Mouse (Mus musculus) bone marrow macrophage, adult 2 months (primary cell): ENCODE measurements around the gene Ampd2. TPM values are rescaled to one million over a fixed set of nuclear protein-coding genes. Genes with fewer than 3 reads are reported as not detected.

ENCODE experiments used
- H3K27ac ChIP-seq: 2 replicates; pipeline ENCODE4 v1.5.1; 2012; ENCODE audit warnings: low read depth, low read length; ENCODE audit not compliant: insufficient read depth
- H3K4me1 ChIP-seq: 2 replicates; pipeline ENCODE4 v1.6.1; 2012; ENCODE audit warnings: low read length; ENCODE audit not compliant: control insufficient read depth, insufficient read depth
- H3K4me3 ChIP-seq: 2 replicates; pipeline ENCODE4 v1.5.1; 2012; ENCODE audit warnings: mild to moderate bottlenecking, low read length, moderate library complexity; ENCODE audit not compliant: insufficient read depth
- CTCF ChIP-seq: IDR thresholded peaks from 2 replicates; pipeline ENCODE4 v1.5.1; 2012; ENCODE audit warnings: low read depth, mild to moderate bottlenecking, low read length, moderate library complexity
- POLR2A ChIP-seq: IDR thresholded peaks from 2 replicates; pipeline ENCODE4 v1.6.1; 2012; ENCODE audit warnings: mild to moderate bottlenecking, low read depth, low read length, borderline replicate concordance
- polyA plus RNA-seq: library from polyadenylated mRNA; stranded (reverse); fragments of >200 nt; gene quantifications from 2 replicates; pipeline ENCODE4 v1.2.4, GENCODE M21; 2012; ENCODE audit not compliant: missing spikeins, insufficient read depth, insufficient read length

Gene Ampd2
- polyA plus RNA-seq, 1 experiment, result 22.4 TPM

GRCm38 (mm10) chr3:108076836-108077235 lies 9.6 kb downstream of the Ampd2 start:
- H3K4me1 ChIP-seq, result no peaks in the 10 kb centered on the region
- no peak for TF ChIP-seq POLR2A

GRCm38 (mm10) chr3:108072983-108073569 lies 13.4 kb downstream of the Ampd2 start:
- peaks cover 3% of the 10 kb centered on the region; the same call in 1 of the 2 replicates for H3K4me1 ChIP-seq
- H3K27ac ChIP-seq, result no peak overlapping the region
- TF ChIP-seq POLR2A (no peak), CTCF (no peak)
- no peak overlapping the region for H3K4me3 ChIP-seq

More at GRCm38 (mm10) chr3:108076836-108077235, 9.6 kb downstream of the Ampd2 start:
- Histone ChIP-seq H3K4me3 (no peak overlapping the region), H3K27ac (no peak overlapping the region)

GRCm38 (mm10) chr3:108070295-108071293 lies 15.9 kb downstream of the Ampd2 start:
- peak; percentile 79 for TF ChIP-seq CTCF
- TF ChIP-seq POLR2A, result no peak
- no peak overlapping the region for H3K27ac ChIP-seq
- peaks cover 3% of the 10 kb centered on the region; the same call in 1 of the 2 replicates for H3K4me1 ChIP-seq
- no peak overlapping the region for H3K4me3 ChIP-seq

GRCm38 (mm10) chr3:108069231-108069870 lies 17.1 kb downstream of the Ampd2 start:
- no peak for TF ChIP-seq POLR2A
- TF ChIP-seq CTCF, result no peak
- Histone ChIP-seq H3K27ac (no peak overlapping the region), H3K4me3 (no peak overlapping the region), H3K4me1 (peaks cover 3% of the 10 kb centered on the region; the same call in 1 of the 2 replicates)

- no peak overlapping the region for H3K4me3 ChIP-seq
- peaks cover 3% of the 10 kb centered on the region; the same call in 1 of the 2 replicates for H3K4me1 ChIP-seq
- no peak overlapping the region for H3K27ac ChIP-seq
- TF ChIP-seq CTCF (no peak), POLR2A (no peak)
These were observed 17.6 kb downstream of the Ampd2 start for GRCm38 (mm10) chr3:108068826-108069225.

- Histone ChIP-seq H3K27ac (no peak overlapping the region), H3K4me1 (peaks cover 3% of the 10 kb centered on the region; the same call in 1 of the 2 replicates), H3K4me3 (no peak overlapping the region)
- TF ChIP-seq CTCF (no peak), POLR2A (no peak)
These were observed 19.0 kb downstream of the Ampd2 start for GRCm38 (mm10) chr3:108067370-108067934.

GRCm38 (mm10) chr3:108065551-108065950 lies 20.9 kb downstream of the Ampd2 start:
- Histone ChIP-seq H3K4me1 (peaks cover 3% of the 10 kb centered on the region; the same call in 1 of the 2 replicates), H3K27ac (no peak overlapping the region), H3K4me3 (no peak overlapping the region)
- TF ChIP-seq POLR2A (no peak), CTCF (no peak)

GRCm38 (mm10) chr3:108064672-108065071 lies 21.8 kb downstream of the Ampd2 start:
- Histone ChIP-seq H3K4me1 (peaks cover 3% of the 10 kb centered on the region; the same call in 1 of the 2 replicates), H3K4me3 (no peak overlapping the region), H3K27ac (no peak overlapping the region)
- TF ChIP-seq CTCF, result no peak
- no peak for TF ChIP-seq POLR2A

- TF ChIP-seq CTCF (no peak), POLR2A (no peak)
- H3K27ac ChIP-seq, result no peak overlapping the region
- H3K4me1 ChIP-seq, result peaks cover 3% of the 10 kb centered on the region; the same call in 1 of the 2 replicates
- H3K4me3 ChIP-seq, result no peak overlapping the region
These were observed 23.8 kb downstream of the Ampd2 start for GRCm38 (mm10) chr3:108062648-108063047.
